Mouse (Mus musculus) ES-E14 (cell line): ENCODE measurements around the gene Robo1. TPM values are rescaled to one million over a fixed set of nuclear protein-coding genes. Genes with fewer than 3 reads are reported as not detected.

Source experiments
- DNase-seq: peaks from one replicate; pipeline ENCODE4 v3.0.0-alpha.2; 2013; ENCODE audit warnings: low read depth, low spot score
- H3K27ac ChIP-seq: 2 replicates; pipeline ENCODE4 v1.5.1; 2012; ENCODE audit warnings: low read depth, mild to moderate bottlenecking, low read length, moderate library complexity, mixed read lengths; ENCODE audit not compliant: poor library complexity, insufficient read depth, severe bottlenecking
- H3K36me3 ChIP-seq: 2 replicates; pipeline ENCODE4 v1.6.1; 2012; ENCODE audit warnings: mild to moderate bottlenecking, low read length, moderate library complexity, mixed read lengths; ENCODE audit not compliant: control insufficient read depth, poor library complexity, insufficient read depth, severe bottlenecking
- H3K4me1 ChIP-seq, 2 experiments: fragments of 150-350 bp in 1 of 2; sonication (generic) in 1 of 2; 2 replicates each; pipeline ENCODE4 v1.6.1; 2012; ENCODE audit warnings: low read length in 2 of 2, mild to moderate bottlenecking in 1 of 2, mixed read lengths in 1 of 2; ENCODE audit not compliant: control insufficient read depth in 2 of 2, insufficient read depth in 2 of 2, poor library complexity in 1 of 2
- H3K4me3 ChIP-seq, 2 experiments: fragments of 150-350 bp in 1 of 2; sonication (generic) in 1 of 2; 2 replicates each; pipeline ENCODE4 v1.5.1; 2012; ENCODE audit warnings: low read length in 2 of 2, low read depth in 1 of 2, mild to moderate bottlenecking in 1 of 2, mixed read lengths in 1 of 2; ENCODE audit not compliant: insufficient read depth in 1 of 2, poor library complexity in 1 of 2, severe bottlenecking in 1 of 2
- H3K9ac ChIP-seq: 2 replicates; pipeline ENCODE4 v1.6.1; 2012; ENCODE audit warnings: low read depth, mild to moderate bottlenecking, low read length, mixed read lengths; ENCODE audit not compliant: poor library complexity, insufficient read depth, severe bottlenecking
- H3K9me3 ChIP-seq: fragments of 150-350 bp; sonication (generic); 2 replicates; pipeline ENCODE4 v1.6.1; 2012; ENCODE audit warnings: low read depth, mild to moderate bottlenecking, low read length; ENCODE audit not compliant: control insufficient read depth, insufficient read depth
- CHD2 ChIP-seq: IDR thresholded peaks from 2 replicates; pipeline ENCODE4 v1.6.1; 2014; ENCODE audit warnings: mild to moderate bottlenecking, low read depth, low read length, inconsistent platforms
- HCFC1 ChIP-seq: IDR thresholded peaks from 2 replicates; pipeline ENCODE4 v1.6.1; 2012; ENCODE audit warnings: low read length, inconsistent platforms, borderline replicate concordance; ENCODE audit not compliant: insufficient read depth
- MAFK ChIP-seq: IDR thresholded peaks from 2 replicates; pipeline ENCODE4 v1.6.1; 2014; ENCODE audit warnings: mild to moderate bottlenecking, low read depth, low read length, inconsistent platforms; ENCODE audit not compliant: insufficient read depth
- ZC3H11A ChIP-seq: IDR thresholded peaks from 2 replicates; pipeline ENCODE4 v1.6.1; 2012; ENCODE audit warnings: low read depth, mild to moderate bottlenecking, inconsistent platforms, low read length, borderline replicate concordance
- ZNF384 ChIP-seq: IDR thresholded peaks from 2 replicates; pipeline ENCODE4 v1.6.1; 2012; ENCODE audit warnings: low read depth, low read length, inconsistent platforms
- in situ Hi-C, 2 experiments: fragments of 600-800 bp; cut with MboI; formaldehyde crosslinking; loops; one replicate each; pipeline ENCODE4 v1.15.1; 2025; ENCODE audit warnings: low sequenced_read_pairs in 2 of 2, inconsistent platforms in 1 of 2; ENCODE audit not compliant: unreplicated experiment in 2 of 2
- total RNA-seq: library from RNA; depleted of rRNA; stranded (reverse); fragments of 300-350 nt; gene quantifications from 2 replicates; pipeline ENCODE4 v1.2.3, GENCODE M21; 2012

Robo1 gene
- total RNA-seq, 1 experiment: 20.5 TPM

DNA sequence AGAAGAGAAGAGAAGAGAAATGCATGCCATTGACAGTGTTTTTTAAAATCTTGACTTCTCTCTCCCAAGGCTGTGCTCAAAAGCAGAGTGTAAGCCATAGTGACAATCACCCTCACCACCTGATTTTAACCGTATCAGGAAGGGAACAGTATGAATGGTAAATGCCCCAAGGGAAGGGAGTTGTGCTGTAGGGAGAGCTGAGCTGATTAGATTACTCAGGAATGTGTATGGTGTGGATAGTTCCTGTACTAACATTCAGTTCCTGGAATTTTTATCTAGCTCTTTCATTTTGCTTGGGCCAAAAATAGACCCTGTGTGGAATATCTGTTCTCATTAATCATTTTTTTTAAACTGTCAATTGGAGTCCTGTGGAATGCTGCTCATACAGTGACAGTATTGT lies 101.7 kb downstream of the Robo1 start:
- H3K27ac ChIP-seq: no peak overlapping the region
- no peak overlapping the region for H3K4me3 ChIP-seq
- no peaks in the 10 kb centered on the region for H3K4me1 ChIP-seq
- TF ChIP-seq ZNF384 (no peak), ZC3H11A (no peak), MAFK (no peak), CHD2 (no peak), HCFC1 (no peak)
- no peak for DNase-seq
- H3K9ac ChIP-seq: no peak overlapping the region
- in situ Hi-C loops: no loop called here
- H3K9me3 ChIP-seq: no peaks in the 10 kb centered on the region
- no peaks in the 10 kb centered on the region for H3K36me3 ChIP-seq

GRCm38 (mm10) chr16:72411669-72412270 lies 103.7 kb downstream of the Robo1 start:
- Histone ChIP-seq H3K4me1 (no peaks in the 10 kb centered on the region), H3K9ac (no peak overlapping the region), H3K36me3 (no peaks in the 10 kb centered on the region), H3K27ac (no peak overlapping the region), H3K4me3 (no peak overlapping the region), H3K9me3 (no peaks in the 10 kb centered on the region)
- in situ Hi-C loops: no loop called here
- TF ChIP-seq CHD2: no peak
- TF ChIP-seq ZNF384: no peak
- TF ChIP-seq HCFC1: no peak
- no peak for TF ChIP-seq MAFK
- no peak for TF ChIP-seq ZC3H11A
- no peak for DNase-seq

- in situ Hi-C loops: no loop called here
- H3K9me3 ChIP-seq: no peaks in the 10 kb centered on the region
- H3K4me1 ChIP-seq: no peaks in the 10 kb centered on the region
- H3K27ac ChIP-seq: no peak overlapping the region
- TF ChIP-seq MAFK (no peak), CHD2 (no peak), ZNF384 (no peak), HCFC1 (no peak), ZC3H11A (no peak)
- no peak for DNase-seq
- no peaks in the 10 kb centered on the region for H3K36me3 ChIP-seq
- H3K4me3 ChIP-seq: no peak overlapping the region
- H3K9ac ChIP-seq: no peak overlapping the region
Observed at GRCm38 (mm10) chr16:72412879-72413278, 104.8 kb downstream of the Robo1 start.

DNA sequence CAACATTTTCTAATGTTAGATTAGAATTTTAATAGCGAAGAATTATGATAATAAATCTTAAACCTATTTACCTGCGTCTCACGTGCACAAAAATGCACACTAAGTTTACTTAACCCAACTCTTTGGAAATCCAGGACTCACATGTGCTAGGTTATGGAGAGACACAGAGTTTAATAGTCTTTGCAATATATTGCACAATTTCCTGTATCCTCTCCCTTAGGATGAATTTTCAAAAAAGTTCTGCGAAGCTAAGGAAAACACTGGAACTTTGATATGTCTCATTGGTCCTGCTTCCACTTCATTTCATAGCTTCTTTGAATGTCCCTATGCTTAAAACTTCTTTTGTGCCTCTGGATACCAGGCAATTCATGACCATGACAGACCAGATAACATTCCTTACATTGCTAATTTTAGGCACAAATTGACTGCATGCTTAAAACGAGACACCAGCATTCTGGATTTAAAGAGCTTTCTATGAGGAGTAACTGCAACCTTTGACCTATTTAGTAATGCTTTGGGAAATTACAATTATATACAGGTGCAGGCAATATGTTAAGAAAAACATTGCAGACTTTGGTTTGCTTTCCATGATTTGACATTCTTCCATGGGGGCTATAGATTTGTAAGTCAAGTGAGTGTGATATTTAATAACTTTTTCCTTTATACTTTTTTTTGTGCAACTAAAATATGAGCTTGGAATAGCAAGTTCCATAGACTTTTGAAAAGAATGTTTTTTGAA lies 111.4 kb downstream of the Robo1 start:
- in situ Hi-C loops: no loop called here
- no peak for DNase-seq
- TF ChIP-seq MAFK (no peak), ZC3H11A (no peak), ZNF384 (no peak), HCFC1 (no peak), CHD2 (no peak)

DNA sequence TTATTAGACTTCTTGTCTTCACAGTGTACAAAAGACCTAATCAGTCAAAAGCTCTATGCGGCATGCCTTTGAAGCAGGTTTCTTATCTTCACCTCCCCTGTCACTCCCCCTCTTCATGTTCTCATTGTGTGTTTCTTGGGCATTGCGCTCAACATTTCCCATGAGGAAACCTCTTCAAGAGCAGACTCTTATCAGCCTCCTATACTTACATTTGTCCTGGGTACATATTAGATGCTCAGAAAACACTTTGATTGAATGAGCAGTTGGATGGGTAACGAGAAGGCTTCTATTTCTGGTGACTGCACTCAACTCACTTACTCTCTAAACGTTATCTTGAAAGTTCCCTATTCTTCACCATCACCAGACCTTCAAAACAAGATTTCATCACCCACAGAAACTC lies 114.3 kb downstream of the Robo1 start:
- H3K9me3 ChIP-seq: no peaks in the 10 kb centered on the region
- TF ChIP-seq HCFC1 (no peak), MAFK (no peak), ZNF384 (no peak), CHD2 (no peak), ZC3H11A (no peak)
- H3K36me3 ChIP-seq: no peaks in the 10 kb centered on the region
- no peak overlapping the region for H3K27ac ChIP-seq
- no peak overlapping the region for H3K4me3 ChIP-seq
- H3K9ac ChIP-seq: no peak overlapping the region
- H3K4me1 ChIP-seq: no peaks in the 10 kb centered on the region
- no peak for DNase-seq
- in situ Hi-C loops: no loop called here

More for the DNA sequence above, 111.4 kb downstream of the Robo1 start:
- no peak overlapping the region for H3K27ac ChIP-seq
- H3K4me1 ChIP-seq: no peaks in the 10 kb centered on the region
- H3K36me3 ChIP-seq: no peaks in the 10 kb centered on the region
- no peak overlapping the region for H3K4me3 ChIP-seq
- H3K9ac ChIP-seq: no peak overlapping the region
- no peaks in the 10 kb centered on the region for H3K9me3 ChIP-seq
